Mouse (Mus musculus): ENCODE results near the gene Glra4.

Gene Glra4

GRCm38 (mm10) chrX:136780041-136780440, at the start of gene Glra4:
Gene Glra4, minus strand, starts transcription at chrX:136780141.
- DNase-seq, result no peak

- no peak for DNase-seq
Observed at GRCm38 (mm10) chrX:136828610-136829009, 48.7 kb upstream of the Glra4 start.

- no peak for DNase-seq
Observed at GRCm38 (mm10) chrX:136825016-136825415, 45.1 kb upstream of the Glra4 start.

- no peak for DNase-seq
Observed at GRCm38 (mm10) chrX:136822371-136822770, 42.4 kb upstream of the Glra4 start, which contains the start of gene Plp1. Gene Plp1, plus strand, starts transcription at chrX:136822671.

GRCm38 (mm10) chrX:136820250-136820649, 40.3 kb upstream of the Glra4 start:
- DNase-seq, result peak; percentile 71

- DNase-seq, result peak; percentile 9
Observed at GRCm38 (mm10) chrX:136819752-136820151, 39.8 kb upstream of the Glra4 start.

GRCm38 (mm10) chrX:136797223-136797622, 17.3 kb upstream of the Glra4 start:
- no peak for DNase-seq

GRCm38 (mm10) chrX:136789446-136789845, 9.5 kb upstream of the Glra4 start:
- peak; percentile 0 for DNase-seq

- DNase-seq, result no peak
Observed at GRCm38 (mm10) chrX:136779262-136779661, 679 bp downstream of the Glra4 start.

- DNase-seq, result no peak
Observed at GRCm38 (mm10) chrX:136778046-136778445, 1.9 kb downstream of the Glra4 start.

- peak; percentile 1 for DNase-seq
Observed at GRCm38 (mm10) chrX:136773035-136773434, 6.9 kb downstream of the Glra4 start.

GRCm38 (mm10) chrX:136761103-136762074, 18.6 kb downstream of the Glra4 start:
- no peak for DNase-seq

GRCm38 (mm10) chrX:136755464-136755863, 24.5 kb downstream of the Glra4 start:
- DNase-seq, result no peak

- no peak for DNase-seq
Observed at GRCm38 (mm10) chrX:136749329-136749728, 30.6 kb downstream of the Glra4 start.

- peak; percentile 9 for DNase-seq
Observed at GRCm38 (mm10) chrX:136744663-136745062, 35.3 kb downstream of the Glra4 start.

GRCm38 (mm10) chrX:136743459-136743858, 36.5 kb downstream of the Glra4 start, which contains the start of gene Morf4l2:
Gene Morf4l2, minus strand, starts transcription at chrX:136743690.
- DNase-seq, result no peak

GRCm38 (mm10) chrX:136742661-136743103, 37.3 kb downstream of the Glra4 start:
- peak; percentile 69 for DNase-seq

- peak; percentile 12 for DNase-seq
Observed at GRCm38 (mm10) chrX:136742241-136742640, 37.7 kb downstream of the Glra4 start.

GRCm38 (mm10) chrX:136741651-136742201, 38.2 kb downstream of the Glra4 start:
- DNase-seq, result peak; percentile 80

GRCm38 (mm10) chrX:136740791-136741650, 38.9 kb downstream of the Glra4 start:
- DNase-seq, result peak; percentile 87

- DNase-seq, result no peak
Observed at GRCm38 (mm10) chrX:136740087-136740790, 39.7 kb downstream of the Glra4 start.

- DNase-seq, result no peak
Observed at GRCm38 (mm10) chrX:136732016-136732415, 47.9 kb downstream of the Glra4 start.

Measured in lung, postnatal 14 days (tissue).